Mouse (Mus musculus): ENCODE data around the gene Ceacam9.
"Not testable (repeated sequence)": the region's sequence is repeated elsewhere in the genome, so short reads cannot be mapped to it uniquely, and the experiment has no call there.

- TF ChIP-seq CTCF, POLR2A (IDR thresholded peaks at IDR 0.05; ENCODE audit: insufficient read depth, low read depth, low read length): not testable (repeated sequence)
These were observed 7.8 kb downstream of the Ceacam9 start for GRCm38 (mm10) chr7:16729563-16729962.
